Mouse (Mus musculus) left cerebral cortex, adult 8-10 months (tissue): Measurements from ENCODE around the gene Olfr643. TPM values are rescaled to one million over a fixed set of nuclear protein-coding genes. Genes with fewer than 3 reads are reported as not detected.
"Not testable (repeated sequence)": the region's sequence is repeated elsewhere in the genome, so short reads cannot be mapped to it uniquely, and the experiment has no call there.

Experiments
- DNase-seq, 2 experiments: peaks; one replicate each; pipeline ENCODE4 v3.0.0; 2022; ENCODE audit warnings: low spot score in 2 of 2
- total RNA-seq, 4 experiments: library from RNA; stranded (reverse); gene quantifications; 2 replicates each; pipeline ENCODE4 v1.2.4; 2022

The Olfr643 gene
- total RNA-seq, 4 experiments from 2014 or later = not detected

- DNase-seq = no peak
Measured at GRCm38 (mm10) chr7:104018953-104019352, 118.3 kb downstream of the Olfr643 start.

GRCm38 (mm10) chr7:104017203-104017602, 120.0 kb downstream of the Olfr643 start, which contains the start of gene Olfr639:
Olfr639 (minus strand) TSS chr7:104017303.
- DNase-seq = no peak

DNA sequence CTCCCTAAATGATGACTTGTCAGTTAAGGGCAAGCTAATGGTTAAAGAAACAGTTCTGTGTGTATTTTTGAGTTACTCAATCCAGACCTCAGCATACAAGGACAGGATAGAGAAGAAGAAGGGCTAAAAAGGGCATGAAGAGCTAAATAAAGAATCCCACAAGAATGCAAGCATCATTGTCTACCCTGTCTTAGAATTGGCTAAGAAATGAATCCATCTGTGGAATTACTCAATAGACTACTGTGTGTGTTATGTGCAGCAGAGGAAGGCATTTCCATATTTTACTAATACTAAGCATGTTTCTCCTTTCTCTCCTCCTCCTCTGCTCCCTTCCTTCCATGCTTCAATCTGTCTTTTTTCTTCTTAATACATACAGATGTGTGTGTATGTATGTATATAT, 138.1 kb downstream of the Olfr643 start:
- DNase-seq = no peak

DNA sequence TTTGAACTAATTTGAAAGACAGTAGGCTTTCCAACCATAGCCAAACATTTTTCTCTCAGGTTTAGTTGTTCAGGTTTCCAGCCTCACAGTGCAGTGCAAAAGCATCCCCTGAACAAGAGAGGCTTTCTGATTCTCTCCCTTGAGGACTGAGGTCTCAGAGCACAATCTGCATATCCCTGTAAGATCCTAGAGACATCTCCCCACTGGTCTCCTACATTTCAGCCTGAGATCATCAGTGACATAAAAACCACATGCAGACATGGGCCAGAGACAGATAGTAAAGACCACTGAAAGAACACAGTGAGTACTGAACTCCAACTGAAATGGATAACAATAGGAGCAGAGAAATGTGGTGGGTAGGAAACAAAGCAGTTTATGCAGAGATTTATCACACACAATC, 138.8 kb downstream of the Olfr643 start, which contains the start of gene Olfr638:
Gene Olfr638, plus strand, starts transcription at position 301 of the 400 bp plus-strand sequence.
- no peak for DNase-seq

- no peak for DNase-seq
Measured at GRCm38 (mm10) chr7:103971782-103972181, 165.4 kb downstream of the Olfr643 start.

DNA sequence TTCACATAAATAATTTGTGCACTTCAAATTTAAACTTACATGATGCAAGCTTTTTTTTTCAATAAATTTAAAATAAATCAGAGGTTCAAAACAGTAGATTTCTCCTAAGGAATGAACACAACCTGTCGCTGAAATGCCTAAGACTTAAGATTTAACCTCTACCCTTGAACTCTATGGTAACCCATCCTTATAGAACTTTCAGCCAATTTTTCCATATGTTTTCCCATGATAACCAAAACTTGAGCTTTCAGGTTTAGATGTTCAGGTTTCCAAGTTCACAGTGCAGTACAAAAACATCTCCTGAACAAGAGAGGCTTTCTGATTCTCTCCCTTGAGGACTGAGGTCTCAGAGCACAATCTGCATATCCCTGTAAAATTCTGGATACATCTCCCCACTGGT, 166.4 kb downstream of the Olfr643 start, which contains the start of gene Olfr635:
Gene Olfr635, plus strand, starts transcription at position 301 of the 400 bp plus-strand sequence.
- no peak for DNase-seq

DNA sequence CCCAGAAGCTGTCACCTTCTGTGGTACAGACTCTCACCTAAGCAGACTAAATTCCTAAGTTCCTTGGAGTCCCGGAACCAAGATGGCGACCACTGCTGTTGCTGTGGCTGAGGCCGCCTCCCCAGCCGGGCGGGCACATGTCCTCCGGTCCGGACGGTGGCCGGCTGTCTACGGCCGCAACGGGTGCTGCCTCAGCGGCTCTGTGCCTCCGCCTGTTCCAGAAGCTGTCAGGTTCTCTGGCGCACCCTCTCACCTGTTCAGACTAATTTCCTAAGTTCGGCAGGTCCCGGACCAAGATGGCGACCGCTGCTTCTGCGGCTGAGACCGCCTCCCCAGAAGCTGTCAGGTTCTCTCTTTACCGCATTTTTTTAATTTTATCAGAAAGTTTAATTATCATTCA, 170.3 kb downstream of the Olfr643 start:
- DNase-seq = not testable (repeated sequence)

Other genes starting within 250 kb of the Olfr643 start
- not detected for gene Olfr64, start 242.9 kb downstream of the Olfr643 start, total RNA-seq
- not detected for gene Olfr65, start 233.9 kb downstream of the Olfr643 start, total RNA-seq
- not detected for gene Olfr631, start 208.6 kb downstream of the Olfr643 start, total RNA-seq
- not detected for gene Olfr632, start 203.1 kb downstream of the Olfr643 start, total RNA-seq
- gene Olfr633, start 193.0 kb downstream of the Olfr643 start, total RNA-seq = not detected
- under 1 TPM in 3 of 4 experiments, not detected in 1; 0.05 to 0.08 (median 0.07) TPM for gene Olfr635, start 166.3 kb downstream of the Olfr643 start, total RNA-seq
- not detected for gene Olfr638, start 138.7 kb downstream of the Olfr643 start, total RNA-seq
- gene Olfr639, start 120.1 kb downstream of the Olfr643 start, total RNA-seq = under 1 TPM; 0.11 to 0.19 (median 0.14) TPM
- gene Olfr640, start 111.8 kb downstream of the Olfr643 start, total RNA-seq = not detected
- gene Olfr641, start 102.0 kb downstream of the Olfr643 start, total RNA-seq = not detected
- gene Olfr642, start 84.7 kb downstream of the Olfr643 start, total RNA-seq = not detected
- gene 4930516K23Rik, start 76.0 kb downstream of the Olfr643 start, total RNA-seq = not detected
- gene Olfr644, start 65.5 kb downstream of the Olfr643 start, total RNA-seq = not detected
- not detected for gene Olfr645, start 51.9 kb downstream of the Olfr643 start, total RNA-seq
- gene Olfr646, start 32.5 kb downstream of the Olfr643 start, total RNA-seq = not detected
- gene Ubqln5, start 7.6 kb downstream of the Olfr643 start, total RNA-seq = not detected
- not detected for gene Ubqln3, start 5.9 kb upstream of the Olfr643 start, total RNA-seq
- not detected for gene Ubqlnl, start 13.2 kb upstream of the Olfr643 start, total RNA-seq
- not detected for gene Olfm5, start 27.4 kb upstream of the Olfr643 start, total RNA-seq
- gene Olfr648, start 46.0 kb upstream of the Olfr643 start, total RNA-seq = under 1 TPM in 3 of 4 experiments, not detected in 1; 0.25 to 0.46 (median 0.28) TPM
- gene Olfr649, start 58.6 kb upstream of the Olfr643 start, total RNA-seq = not detected
- under 1 TPM in 2 of 4 experiments, not detected in 2; 0.25 to 0.46 TPM for gene Trim6, start 81.4 kb upstream of the Olfr643 start, total RNA-seq
- 1 to 10 TPM; 1.3 to 2.8 (median 1.9) TPM for gene Trim34a, start 107.1 kb upstream of the Olfr643 start, total RNA-seq
- gene Trim5, start 150.7 kb upstream of the Olfr643 start, total RNA-seq = 1 to 10 TPM in 1 of 4 experiments, under 1 TPM in 3; 0.33 to 1.1 (median 0.83) TPM
- gene Trim12a, start 178.1 kb upstream of the Olfr643 start, total RNA-seq = 1 to 10 TPM; 1.8 to 3.9 (median 3.1) TPM
- under 1 TPM in 2 of 4 experiments, not detected in 2; 0.35 to 0.57 TPM for gene Trim34b, start 192.1 kb upstream of the Olfr643 start, total RNA-seq
- gene Trim12c, start 216.0 kb upstream of the Olfr643 start, total RNA-seq = 1 to 10 TPM; 1.2 to 2.3 (median 1.7) TPM
- gene Trim30b, start 232.5 kb upstream of the Olfr643 start, total RNA-seq = under 1 TPM in 3 of 4 experiments, not detected in 1; 0.11 to 0.26 (median 0.18) TPM